Mouse (Mus musculus) adrenal gland, adult (tissue): Measurements from ENCODE around the gene Cyp3a13.
"Not testable (repeated sequence)": the region's sequence is repeated elsewhere in the genome, so short reads cannot be mapped to it uniquely, and the experiment has no call there.

Experiments
- DNase-seq, 2 experiments: peaks; one replicate each; pipeline ENCODE4 v3.0.0; 2022 to 2023; ENCODE audit warnings: low spot score in 1 of 2; ENCODE audit not compliant: inconsistent age in 2 of 2

The Cyp3a13 gene

DNA sequence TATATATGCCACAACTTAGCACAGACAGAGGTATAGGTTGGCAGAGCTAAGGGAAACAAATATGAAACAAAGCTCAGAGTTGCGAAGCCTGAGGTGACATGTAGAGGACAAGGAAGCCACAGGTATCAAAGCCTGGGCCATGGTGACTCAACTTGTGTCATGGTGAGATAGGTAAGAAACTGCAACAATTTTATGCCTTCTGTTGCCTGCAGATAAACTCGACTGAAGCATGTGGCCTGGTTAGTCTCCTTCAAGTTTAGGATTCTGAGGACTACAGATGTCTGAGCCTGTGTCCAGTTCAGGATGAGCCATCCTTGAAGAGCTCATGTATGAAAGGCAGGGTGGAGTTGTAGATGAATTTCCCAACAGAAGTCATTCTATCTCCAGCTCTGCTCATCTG lies 46.4 kb downstream of the Cyp3a13 start:
- DNase-seq: no peak

DNA sequence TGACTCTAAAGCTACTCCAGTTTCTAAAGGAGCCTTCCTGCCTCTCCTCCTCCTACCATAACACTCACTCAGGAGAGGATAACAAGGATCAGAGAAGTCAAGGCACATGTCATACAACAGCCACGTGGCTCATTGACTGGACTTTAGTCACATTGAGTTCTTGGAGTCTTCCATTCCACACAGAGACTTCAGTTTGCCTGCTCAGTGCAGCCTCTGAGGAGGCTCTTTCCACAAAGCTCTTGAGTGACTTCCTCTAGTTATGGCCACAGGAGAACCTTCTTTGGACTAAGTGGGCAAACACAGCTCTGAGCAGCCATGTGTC lies 49.1 kb downstream of the Cyp3a13 start:
- DNase-seq: not testable (repeated sequence)

DNA sequence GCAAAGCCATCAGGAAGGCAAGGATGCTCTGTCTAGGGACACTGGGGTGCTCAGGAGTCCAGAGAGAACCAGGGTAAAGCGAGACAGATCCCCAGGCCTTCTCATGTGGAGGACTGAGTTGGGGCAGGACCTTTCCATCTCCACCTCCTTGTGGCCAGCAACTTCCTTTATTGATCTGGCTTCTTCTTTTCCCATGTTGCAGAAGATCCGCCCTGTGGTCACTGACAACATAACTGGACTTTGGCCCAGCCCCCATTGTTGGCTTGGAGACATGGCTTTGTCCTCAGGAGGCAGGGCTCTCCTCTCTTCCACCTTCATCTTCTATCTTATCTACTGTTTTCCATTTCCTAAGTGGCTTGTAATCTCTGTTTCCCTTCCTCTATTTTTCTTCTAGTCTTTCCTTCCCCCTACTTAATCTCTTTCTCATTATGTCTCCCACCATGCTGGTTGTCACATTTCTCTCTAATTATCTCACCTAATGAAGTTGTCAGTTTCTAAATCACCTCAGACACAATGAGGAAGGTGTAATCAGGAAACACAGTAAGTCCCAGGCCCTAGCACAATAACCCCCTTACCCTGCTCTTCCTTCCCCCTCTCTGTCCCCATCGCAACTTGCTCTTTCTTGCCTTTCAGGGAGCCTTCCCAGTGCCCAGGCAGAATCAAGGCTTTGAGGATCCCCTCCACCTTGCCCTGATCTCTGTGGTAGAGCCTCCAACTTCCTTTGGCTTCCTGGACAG lies 49.6 kb downstream of the Cyp3a13 start, which contains the start of gene Pilrb2:
Gene Pilrb2 (minus strand): TSS at position 172 of the 737 bp plus-strand sequence.
- DNase-seq: not testable (repeated sequence)

DNA sequence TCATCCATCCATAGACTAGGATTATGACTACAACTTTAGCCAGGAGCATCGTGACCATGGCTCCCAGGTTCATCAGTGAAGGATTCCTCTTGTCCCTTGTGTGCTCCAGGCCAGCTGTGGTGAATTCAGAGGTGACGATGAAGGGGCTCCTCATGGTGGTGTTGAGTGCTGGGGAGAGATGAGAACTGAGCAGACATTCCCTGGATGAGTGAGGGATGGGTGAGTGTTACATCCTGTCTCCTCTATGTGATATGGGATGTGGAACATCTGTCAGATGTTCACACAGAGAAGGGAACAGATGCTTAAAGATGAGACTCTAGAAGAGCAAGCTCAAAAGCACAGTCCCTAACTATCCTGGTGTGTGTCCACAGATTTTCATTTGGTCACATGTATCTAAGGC lies 52.8 kb downstream of the Cyp3a13 start:
- DNase-seq: not testable (repeated sequence)

DNA sequence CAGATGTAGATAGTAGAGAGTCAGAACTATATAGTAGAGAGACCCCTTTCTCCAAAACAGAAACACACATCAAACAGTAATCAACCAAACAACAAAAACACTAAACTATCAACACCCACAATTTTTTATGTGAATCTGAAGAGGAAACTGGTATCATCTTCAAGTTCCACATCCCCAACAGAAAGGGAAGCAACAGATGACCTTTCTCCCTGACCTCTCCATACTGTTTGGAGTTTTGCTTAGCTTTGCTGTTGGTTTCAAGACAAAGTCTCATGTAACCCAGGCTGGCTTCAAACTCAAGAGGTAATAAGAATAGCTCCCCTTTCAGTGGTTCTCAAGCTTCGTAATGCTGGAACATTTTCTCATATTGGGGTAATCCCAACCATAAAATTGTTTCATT lies 57.4 kb downstream of the Cyp3a13 start:
- DNase-seq: peak in 1 of 2 experiments; percentile 12

DNA sequence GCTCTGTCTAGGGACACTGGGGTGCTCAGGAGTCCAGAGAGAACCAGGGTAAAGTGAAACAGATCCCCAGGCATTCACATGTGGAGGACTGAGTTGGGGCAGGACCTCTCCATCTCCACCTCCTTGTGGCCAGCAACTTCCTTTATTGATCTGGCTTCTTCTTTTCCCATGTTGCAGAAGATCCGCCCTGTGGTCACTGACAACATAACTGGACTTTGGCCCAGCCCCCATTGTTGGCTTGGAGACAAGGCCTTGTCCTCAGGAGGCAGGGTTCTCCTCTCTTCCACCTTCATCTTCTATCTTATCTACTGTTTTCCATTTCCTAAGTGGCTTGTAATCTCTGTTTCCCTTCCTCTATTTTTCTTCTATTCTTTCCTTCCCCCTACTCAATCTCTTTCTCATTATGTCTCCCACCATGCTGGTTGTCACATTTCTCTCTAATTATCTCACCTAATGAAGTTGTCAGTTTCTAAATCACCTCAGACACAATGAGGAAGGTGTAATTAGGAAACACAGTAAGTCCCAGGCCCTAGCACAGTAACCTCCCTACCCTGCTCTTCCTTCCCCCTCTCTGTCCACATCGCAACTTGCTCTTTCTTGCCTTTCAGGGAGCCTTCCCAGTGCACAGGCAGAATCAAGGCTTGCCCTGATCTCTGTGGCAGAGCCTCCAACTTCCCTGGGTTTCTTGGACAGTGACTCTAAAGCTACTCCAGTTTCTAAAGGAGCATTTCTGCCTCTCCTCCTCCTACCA lies 63.3 kb downstream of the Cyp3a13 start, which contains the start of gene Pilrb1:
Gene Pilrb1 (minus strand): TSS at position 147 of the 751 bp plus-strand sequence.
- peak in 1 of 2 experiments; percentile 34 for DNase-seq

DNA sequence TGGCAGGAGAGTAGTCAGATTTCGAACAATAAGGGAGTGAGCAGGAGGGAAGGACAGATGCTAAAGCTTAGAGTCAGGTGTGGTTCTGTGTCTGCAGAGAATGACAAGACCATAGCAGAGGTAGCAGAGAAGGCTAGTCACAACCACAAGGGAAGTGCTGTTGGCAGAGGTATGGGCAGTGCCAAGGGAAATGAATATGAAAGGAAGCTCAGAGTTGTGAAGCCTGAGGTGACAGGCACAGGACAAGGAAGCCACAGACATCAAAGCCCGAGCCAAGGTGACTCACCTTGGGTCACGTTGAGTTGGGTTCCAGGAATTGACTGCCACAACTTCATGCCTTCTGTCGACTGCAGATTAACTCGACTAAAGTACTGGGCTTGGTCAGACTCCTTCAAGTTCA lies 64.5 kb downstream of the Cyp3a13 start:
- peak in 1 of 2 experiments; percentile 25 for DNase-seq

DNA sequence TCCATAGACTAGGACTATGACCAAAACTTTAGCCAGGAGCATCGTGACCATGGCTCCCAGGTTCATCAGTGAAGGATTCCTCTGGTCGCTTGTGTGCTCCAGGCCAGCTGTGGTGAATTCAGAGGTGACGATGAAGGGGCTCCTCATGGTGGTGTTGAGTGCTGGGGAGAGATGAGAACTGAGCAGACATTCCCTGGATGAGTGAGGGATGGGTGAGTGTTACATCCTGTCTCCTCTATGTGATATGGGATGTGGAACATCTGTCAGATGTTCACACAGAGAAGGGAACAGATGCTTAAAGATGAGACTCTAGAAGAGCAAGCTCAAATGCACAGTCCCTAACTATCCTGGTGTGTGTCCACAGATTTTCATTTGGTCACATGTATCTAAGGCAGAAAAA lies 66.5 kb downstream of the Cyp3a13 start:
- DNase-seq: peak in 1 of 2 experiments; percentile 9

DNA sequence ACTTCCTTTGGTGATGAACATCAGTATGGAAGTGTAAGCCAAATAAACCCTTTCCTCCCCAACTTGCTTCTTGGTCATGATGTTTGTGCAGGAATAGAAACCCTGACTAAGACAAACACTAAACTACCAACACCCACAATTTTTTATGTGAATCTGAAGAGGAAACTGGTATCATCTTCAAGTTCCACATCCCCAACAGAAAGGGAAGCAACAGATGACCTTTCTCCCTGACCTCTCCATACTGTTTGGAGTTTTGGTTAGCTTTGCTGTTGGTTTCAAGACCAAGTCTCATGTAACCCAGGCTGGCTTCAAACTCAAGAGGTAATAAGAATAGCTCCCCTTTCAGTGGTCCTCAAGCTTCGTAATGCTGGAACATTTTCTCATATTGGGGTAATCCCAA lies 71.1 kb downstream of the Cyp3a13 start:
- DNase-seq: not testable (repeated sequence)
